Mouse (Mus musculus) bone marrow macrophage, adult 2 months (primary cell): ENCODE results near the gene Ubald2.

Source experiments
- CTCF ChIP-seq: IDR thresholded peaks from 2 replicates; pipeline ENCODE4 v1.5.1; 2012; ENCODE audit warnings: low read depth, mild to moderate bottlenecking, low read length, moderate library complexity
- POLR2A ChIP-seq: IDR thresholded peaks from 2 replicates; pipeline ENCODE4 v1.6.1; 2012; ENCODE audit warnings: mild to moderate bottlenecking, low read depth, low read length, borderline replicate concordance

GRCm38 (mm10) chr11:116443311-116443710 lies 9.4 kb downstream of the Ubald2 start:
- TF ChIP-seq CTCF, result no peak
- no peak for TF ChIP-seq POLR2A
